ENCODE assay signal across 30 mouse cellular contexts in genomic region chr6:134542374-134542773, GRCm38 (mm10).
"Had no signal": no experiment of that assay in that cellular context is flagged by ENCODE, and none has a peak within 500 bp of the region (broad histone marks: within the 10 kb centered on the region; RNA-seq: fewer than 3 reads in every experiment).

No protein-coding gene starts in this region.

- DNase-seq: left cerebral cortex, postnatal 4 days; liver; liver, embryonic 13.5 days; liver, postnatal 0 days; lung, adult 18-20 months; lung, adult 2 months; lung, embryonic 14.5 days; lung, postnatal 10 days; lung, postnatal 14 days; lung, postnatal 36 days; lung, postnatal 4 days; midbrain, embryonic 14.5 days had no signal

- H3K27me3 ChIP-seq: limb, embryonic 12.5 days; limb, embryonic 13.5 days; limb, embryonic 15.5 days; liver, embryonic 12.5 days; liver, embryonic 13.5 days; liver, embryonic 15.5 days; lung, embryonic 15.5 days; megakaryocyte, embryonic 14.5 days; midbrain, embryonic 12.5 days; midbrain, embryonic 13.5 days; midbrain, embryonic 15.5 days; neural tube, embryonic 12.5 days had no signal

- H3K9ac ChIP-seq: limb, embryonic 12.5 days; limb, embryonic 13.5 days; limb, embryonic 15.5 days; liver, embryonic 12.5 days; liver, embryonic 13.5 days; liver, embryonic 14.5 days; liver, embryonic 15.5 days; liver, postnatal 0 days; lung, embryonic 14.5 days; lung, embryonic 15.5 days; midbrain, embryonic 12.5 days; midbrain, embryonic 13.5 days; midbrain, embryonic 15.5 days; neural tube, embryonic 12.5 days had no signal

- H3K9me3 ChIP-seq: limb, embryonic 12.5 days; limb, embryonic 13.5 days; limb, embryonic 15.5 days; liver, embryonic 12.5 days; liver, embryonic 13.5 days; liver, embryonic 15.5 days; lung, embryonic 15.5 days; megakaryocyte, embryonic 14.5 days; midbrain, embryonic 12.5 days; midbrain, embryonic 13.5 days; midbrain, embryonic 15.5 days; neural tube, embryonic 12.5 days had no signal

- H3K27ac ChIP-seq: left cerebral cortex, adult 2 months; limb, embryonic 12.5 days; limb, embryonic 13.5 days; limb, embryonic 15.5 days; liver, embryonic 12.5 days; liver, embryonic 13.5 days; liver, embryonic 14.5 days; liver, embryonic 15.5 days; lung, embryonic 15.5 days; midbrain, embryonic 10.5 days; midbrain, embryonic 12.5 days; midbrain, embryonic 13.5 days; midbrain, embryonic 15.5 days; neural tube, embryonic 12.5 days had no signal

- H3K4me3 ChIP-seq: left cerebral cortex, adult 2 months; limb, embryonic 12.5 days; limb, embryonic 13.5 days; limb, embryonic 15.5 days; liver, embryonic 12.5 days; liver, embryonic 13.5 days; liver, embryonic 15.5 days; lung, embryonic 15.5 days; megakaryocyte, embryonic 14.5 days; midbrain, embryonic 10.5 days; midbrain, embryonic 12.5 days; midbrain, embryonic 13.5 days; midbrain, embryonic 15.5 days; neural tube, embryonic 12.5 days had no signal

- H3K36me3 ChIP-seq: limb, embryonic 15.5 days; midbrain, embryonic 15.5 days had no signal

- ATAC-seq: liver, embryonic 12.5 days; liver, postnatal 0 days; lung, postnatal 0 days; midbrain, embryonic 13.5 days; midbrain, embryonic 15.5 days; midbrain, embryonic 16.5 days had no signal

- H3K4me2 ChIP-seq: limb, embryonic 12.5 days; limb, embryonic 13.5 days; limb, embryonic 15.5 days; liver, embryonic 11.5 days; liver, embryonic 12.5 days; liver, embryonic 13.5 days; liver, embryonic 15.5 days; lung, embryonic 14.5 days; lung, embryonic 15.5 days; midbrain, embryonic 11.5 days; midbrain, embryonic 12.5 days; midbrain, embryonic 13.5 days; midbrain, embryonic 15.5 days; neural tube, embryonic 12.5 days had no signal
